Mouse (Mus musculus) gastrocnemius, adult 2 months (tissue): Measurements from ENCODE around the gene Med15. TPM values are rescaled to one million over a fixed set of nuclear protein-coding genes. Genes with fewer than 3 reads are reported as not detected.

Source experiments
- DNase-seq: peaks from one replicate; pipeline ENCODE4 v3.0.0; 2022
- H3K27ac ChIP-seq: fragments of 200-600 bp; 2 replicates; pipeline ENCODE4 v1.8.1; 2022; ENCODE audit warnings: mild to moderate bottlenecking
- H3K4me3 ChIP-seq: fragments of 200-600 bp; 2 replicates; pipeline ENCODE4 v1.8.1; 2022; ENCODE audit warnings: mild to moderate bottlenecking, moderate library complexity
- CTCF ChIP-seq: fragments of 200-600 bp; IDR thresholded peaks from 2 replicates; pipeline ENCODE4 v1.8.1; 2022; ENCODE audit warnings: antibody characterized with exemption, mild to moderate bottlenecking, moderate library complexity
- intact Hi-C: fragments of 180-260 bp; cut with DNase I; formaldehyde crosslinking; loops from one replicate; pipeline ENCODE4 v1.15.1; 2025
- total RNA-seq, 2 experiments: library from RNA; stranded (reverse); gene quantifications; 2 replicates each; pipeline ENCODE4 v1.2.3; 2021

Med15 gene
- total RNA-seq, 2 experiments from 2014 or later = 20.2 to 20.5 TPM

DNA sequence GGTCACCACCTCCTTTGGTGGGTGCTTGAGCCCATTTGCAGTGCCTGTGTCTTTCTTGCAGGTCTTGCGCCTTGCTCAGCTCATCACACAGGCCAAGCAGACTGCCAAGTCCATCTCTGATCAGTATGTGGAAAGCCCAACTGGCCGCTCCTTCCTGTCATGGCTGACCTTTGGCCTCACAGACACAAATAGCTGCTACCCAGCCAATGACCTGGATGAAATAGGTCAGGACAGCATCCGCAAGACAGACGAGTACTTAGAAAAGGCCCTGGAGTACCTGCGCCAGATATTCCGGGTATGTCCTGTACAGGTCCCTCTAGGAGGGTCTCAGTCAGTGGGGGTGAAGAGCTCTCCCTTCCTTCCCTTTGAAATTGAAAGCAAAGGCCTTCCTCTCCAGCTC is 91.4 kb downstream of the Med15 start:
- no peak for DNase-seq
- Histone ChIP-seq H3K27ac (no peak overlapping the region), H3K4me3 (no peak overlapping the region)
- TF ChIP-seq CTCF = no peak
- intact Hi-C loops = no loop called here

DNA sequence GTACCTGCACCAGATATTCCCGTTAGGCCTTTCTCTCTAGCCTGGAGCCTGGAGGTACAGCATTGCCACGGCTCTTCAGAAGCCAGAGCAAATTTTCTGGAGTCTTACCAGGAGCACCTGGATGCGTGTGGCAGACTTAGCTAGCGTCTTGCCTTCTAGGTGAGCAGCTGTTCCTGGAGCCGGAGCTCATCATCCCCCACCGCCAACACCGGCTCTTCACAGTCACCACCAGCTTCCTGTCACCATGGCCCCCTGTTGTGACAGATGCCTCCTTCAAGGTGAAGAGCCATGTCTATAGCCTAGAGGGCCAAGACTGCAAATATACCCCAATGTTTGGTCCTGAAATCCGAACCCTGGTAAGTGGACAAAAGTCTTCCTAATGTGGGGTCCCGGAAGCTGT is 92.0 kb downstream of the Med15 start:
- no peak overlapping the region for H3K27ac ChIP-seq
- intact Hi-C loops = no loop called here
- TF ChIP-seq CTCF = no peak

DNA sequence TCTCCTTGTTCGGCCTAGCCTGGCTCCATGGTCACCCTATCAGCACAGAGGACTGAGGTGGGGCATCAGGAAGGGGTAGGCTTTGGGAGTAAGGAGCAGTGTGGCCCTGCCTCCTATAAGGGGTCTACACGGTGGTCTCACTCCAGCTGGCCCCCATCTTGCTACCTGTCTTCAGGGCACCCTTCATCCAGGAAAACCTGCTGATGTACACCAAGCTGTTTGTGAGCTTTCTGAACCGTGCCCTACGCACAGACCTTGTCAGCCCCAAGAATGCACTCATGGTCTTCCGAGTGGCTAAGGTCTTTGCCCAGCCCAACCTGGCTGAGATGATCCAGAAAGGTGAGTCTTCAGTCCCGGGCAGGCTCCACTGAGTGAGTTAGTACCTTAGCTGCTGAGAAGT is 92.7 kb downstream of the Med15 start:
- no peak for TF ChIP-seq CTCF
- no peak overlapping the region for H3K4me3 ChIP-seq
- H3K27ac ChIP-seq = no peak overlapping the region
- no peak for DNase-seq
- intact Hi-C loops = no loop called here

More for the DNA sequence above, 92.0 kb downstream of the Med15 start:
- H3K4me3 ChIP-seq = no peak overlapping the region
- DNase-seq = no peak

DNA sequence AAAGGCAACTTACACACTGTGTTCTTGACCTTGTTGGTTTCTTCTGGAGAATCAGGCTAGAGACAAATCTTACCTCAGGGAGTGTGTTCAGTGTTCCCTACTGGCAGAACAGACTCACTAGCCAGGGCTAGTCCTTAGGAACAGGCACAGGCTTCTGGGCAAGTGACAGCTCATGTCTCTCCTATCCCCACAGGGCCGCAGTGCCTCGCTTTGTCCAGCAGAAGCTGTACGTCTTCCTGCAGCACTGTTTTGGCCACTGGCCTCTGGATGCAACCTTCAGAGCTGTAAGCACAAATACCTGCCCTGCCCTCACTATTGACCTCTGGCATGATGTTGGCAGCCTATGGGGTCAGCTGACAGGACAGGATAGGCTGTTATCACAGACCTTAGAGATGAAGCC is 93.6 kb downstream of the Med15 start:
- no peak for TF ChIP-seq CTCF
- no peak overlapping the region for H3K4me3 ChIP-seq
- H3K27ac ChIP-seq = no peak overlapping the region
- DNase-seq = no peak
- intact Hi-C loops = no loop called here

DNA sequence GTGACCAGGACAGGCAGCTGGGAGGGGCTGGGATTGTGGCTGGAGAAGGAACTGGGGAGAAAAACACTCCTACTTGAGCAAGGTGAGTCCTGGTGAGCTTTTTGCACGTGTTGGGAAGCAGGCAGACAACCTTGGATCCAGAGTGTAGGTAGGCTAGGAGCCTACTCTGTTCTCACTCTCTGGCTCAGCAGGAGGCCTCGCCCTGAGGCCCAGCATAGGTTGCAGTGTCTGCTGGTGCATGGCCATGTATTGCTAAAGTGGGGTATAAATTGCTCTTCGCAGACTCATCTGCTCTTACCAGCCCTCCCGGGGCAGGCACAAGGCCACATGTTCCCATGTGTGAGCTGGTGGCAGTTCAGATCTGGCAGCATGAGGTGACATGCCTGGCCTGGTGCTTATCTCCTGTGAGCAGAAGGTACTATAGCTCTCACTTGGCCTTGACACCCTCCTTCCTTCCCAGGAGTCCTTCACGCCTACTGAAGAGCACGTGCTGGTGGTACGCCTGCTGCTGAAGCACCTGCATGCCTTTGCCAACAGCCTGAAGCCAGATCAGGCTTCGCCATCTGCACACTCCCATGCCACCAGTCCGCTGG is 94.6 kb downstream of the Med15 start:
- no peak overlapping the region for H3K27ac ChIP-seq
- DNase-seq = no peak
- TF ChIP-seq CTCF = no peak
- intact Hi-C loops = no loop called here
- H3K4me3 ChIP-seq = no peak overlapping the region

DNA sequence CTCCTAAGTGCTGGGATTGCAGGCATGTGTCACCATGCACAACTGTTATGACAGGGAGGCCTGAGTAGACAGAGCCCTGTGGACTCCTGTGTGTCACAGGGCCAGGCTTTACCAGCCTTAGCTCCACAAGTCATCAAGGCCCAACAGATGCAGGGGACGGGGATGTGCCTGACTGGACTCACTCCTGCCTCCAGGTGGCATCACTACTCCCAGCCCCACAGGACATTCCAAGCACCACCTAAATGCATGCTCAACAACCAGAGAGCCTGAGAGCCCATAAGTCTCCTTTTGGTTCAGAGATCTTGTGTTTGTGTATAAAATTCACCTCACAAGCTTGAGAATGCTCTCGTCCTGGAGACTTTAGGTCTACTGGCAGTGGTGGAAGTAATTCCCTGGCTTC is 95.1 kb downstream of the Med15 start:
- peak; percentile 20; the same call in 1 of the 2 replicates for TF ChIP-seq CTCF
- intact Hi-C loops = no loop called here
- DNase-seq = no peak
- no peak overlapping the region for H3K4me3 ChIP-seq
- no peak overlapping the region for H3K27ac ChIP-seq

DNA sequence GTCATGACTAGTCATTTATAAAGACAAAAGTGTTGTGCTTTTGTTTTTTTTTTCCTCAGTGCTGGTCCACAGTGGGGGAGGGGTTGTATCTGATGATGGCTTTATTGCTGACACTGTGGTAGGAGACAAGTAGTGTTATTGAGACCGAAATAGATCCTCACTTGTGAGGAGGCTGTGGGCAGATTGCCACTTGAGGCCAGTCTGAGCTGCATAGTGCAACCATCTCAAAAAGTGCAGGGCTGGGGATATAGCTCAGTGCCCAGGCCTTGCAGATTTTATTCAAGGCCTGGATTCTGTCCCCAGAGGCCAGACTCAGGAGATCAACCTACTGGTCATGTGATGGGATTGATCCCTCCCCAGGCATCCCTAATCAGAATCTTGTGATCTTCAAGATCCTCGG is 95.8 kb downstream of the Med15 start:
- H3K4me3 ChIP-seq = no peak overlapping the region
- TF ChIP-seq CTCF = no peak
- H3K27ac ChIP-seq = no peak overlapping the region
- intact Hi-C loops = no loop called here
- no peak for DNase-seq

DNA sequence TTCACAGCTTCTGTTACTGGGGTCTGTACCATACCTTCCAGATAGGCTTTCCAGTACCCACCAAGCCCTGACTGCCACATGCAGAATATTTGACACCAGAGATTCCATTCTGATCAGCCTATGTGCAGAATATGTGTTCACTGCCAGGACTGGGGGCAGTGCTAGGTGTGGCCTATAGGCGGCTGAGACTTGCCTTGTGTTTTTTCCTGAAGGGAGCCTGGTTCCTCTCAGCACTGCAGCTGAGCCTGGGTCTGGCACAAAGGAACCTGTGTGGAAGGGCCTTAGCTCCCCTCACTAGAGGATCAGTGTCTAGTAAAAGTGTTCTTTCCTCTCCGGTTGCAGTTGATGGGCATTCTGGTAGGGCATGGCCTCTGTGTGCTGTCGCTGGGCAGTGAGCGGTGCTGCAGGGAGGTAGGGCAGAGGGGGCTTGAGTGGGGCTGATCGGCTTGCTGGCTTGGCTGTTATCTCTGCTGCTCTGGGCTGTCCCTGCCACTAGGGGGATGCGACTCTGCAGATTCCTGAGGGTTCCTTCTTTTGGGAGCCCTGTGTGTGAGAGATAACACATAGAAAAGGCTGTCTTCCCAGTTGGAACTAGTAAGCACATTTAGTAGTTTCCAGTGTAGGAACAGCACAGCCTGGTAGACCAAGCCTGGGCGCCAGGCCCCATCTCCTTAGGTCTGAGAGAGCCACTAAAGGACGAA is 99.1 kb downstream of the Med15 start:
- Histone ChIP-seq H3K27ac (no peak overlapping the region), H3K4me3 (no peak overlapping the region)
- intact Hi-C loops = no loop called here
- DNase-seq = no peak
- no peak for TF ChIP-seq CTCF

DNA sequence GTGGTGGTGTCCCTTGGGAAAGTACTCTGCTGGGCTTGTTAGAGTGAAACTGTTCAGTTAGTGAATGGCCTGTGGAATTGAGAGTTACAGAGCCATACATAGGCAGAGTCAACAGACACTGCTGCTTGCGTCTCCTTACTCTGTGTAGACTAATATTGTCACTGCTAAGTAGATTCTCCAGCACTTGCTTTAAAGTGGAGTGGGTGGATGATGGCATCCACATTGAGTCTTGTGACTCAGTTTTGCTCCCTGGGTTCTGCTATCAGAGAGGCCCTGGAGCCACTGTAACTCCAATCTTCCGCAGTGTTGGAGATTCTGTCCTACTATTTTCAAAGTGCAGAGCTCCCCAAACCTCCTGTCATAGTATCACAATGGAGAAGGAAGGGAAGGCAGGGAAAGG is 100.1 kb downstream of the Med15 start:
- no peak overlapping the region for H3K4me3 ChIP-seq
- intact Hi-C loops = no loop called here
- no peak overlapping the region for H3K27ac ChIP-seq
- DNase-seq = no peak
- TF ChIP-seq CTCF = no peak

DNA sequence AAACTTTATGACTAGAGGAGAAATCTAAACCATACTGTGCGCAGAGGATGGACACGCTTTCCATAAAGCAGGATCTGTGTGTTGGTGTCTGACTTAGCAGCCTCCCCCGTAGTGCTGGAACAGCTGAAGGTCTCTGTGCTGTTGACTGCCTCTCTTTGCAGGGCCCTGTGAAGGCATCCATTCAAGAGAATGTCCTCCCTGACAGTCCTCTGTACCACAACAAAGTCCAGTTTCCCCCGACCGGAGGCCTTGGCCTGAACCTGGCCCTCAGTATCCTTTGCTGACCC is 106.5 kb downstream of the Med15 start:
- no peak for TF ChIP-seq CTCF
- H3K4me3 ChIP-seq = no peak overlapping the region
- no peak overlapping the region for H3K27ac ChIP-seq
- DNase-seq = no peak
- intact Hi-C loops = no loop called here

DNA sequence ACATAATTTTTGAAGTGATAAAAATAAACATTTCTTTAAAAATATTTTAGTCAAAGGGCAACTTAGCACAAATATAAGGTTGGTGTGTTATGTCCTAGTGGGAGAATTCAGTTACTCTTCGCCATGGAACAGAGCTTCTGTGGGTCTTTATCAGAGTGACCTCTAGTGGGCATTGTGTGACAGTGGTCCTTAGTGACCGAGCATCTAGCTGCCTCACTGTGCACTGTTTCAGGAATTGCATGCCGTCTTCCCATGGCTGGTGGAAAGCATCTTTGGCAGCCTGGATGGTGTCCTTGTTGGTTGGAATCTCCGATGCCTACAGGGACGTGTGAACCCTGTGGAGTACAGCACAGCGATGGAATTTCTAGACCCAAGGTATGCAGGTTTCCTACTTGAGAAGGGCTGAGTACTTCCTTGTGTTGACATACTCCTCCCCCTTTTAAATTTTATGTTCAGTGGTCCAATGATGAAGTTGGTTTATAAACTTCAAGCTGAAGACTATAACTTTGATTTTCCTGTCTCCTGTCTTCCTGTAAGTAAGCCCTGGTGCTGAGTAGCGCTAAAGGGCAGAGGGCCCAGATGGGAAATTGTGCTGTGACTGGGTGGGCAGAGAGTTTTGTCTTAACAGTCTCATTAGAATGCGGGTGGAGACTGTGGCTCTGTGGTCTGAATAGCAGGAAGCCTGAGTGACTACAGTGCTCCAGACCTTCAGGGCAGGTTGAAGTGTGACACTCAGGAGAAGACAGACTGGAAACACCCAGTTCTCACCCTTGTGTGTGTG is 107.0 kb downstream of the Med15 start:
- H3K27ac ChIP-seq = no peak overlapping the region
- intact Hi-C loops = no loop called here
- peak; percentile 70 for TF ChIP-seq CTCF

DNA sequence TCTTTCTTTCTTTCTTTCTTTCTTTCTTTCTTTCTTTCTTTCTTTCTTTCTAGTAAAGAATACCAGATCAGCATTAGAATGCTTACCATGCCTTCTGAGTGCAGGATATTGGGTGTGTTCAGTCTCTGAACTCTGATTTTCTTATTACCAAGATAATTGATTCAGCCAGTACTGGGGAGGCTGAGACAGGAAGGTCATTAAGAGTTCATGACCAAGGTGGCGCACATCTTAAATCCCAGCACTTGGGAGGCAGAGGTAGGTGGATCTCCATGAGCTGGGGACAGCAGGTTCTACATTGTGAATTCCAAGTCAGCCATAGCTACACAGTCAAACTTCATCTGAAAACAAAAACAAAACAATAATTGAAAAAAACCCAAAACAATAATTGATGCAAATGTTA is 110.8 kb downstream of the Med15 start:
- Histone ChIP-seq H3K4me3 (no peak overlapping the region), H3K27ac (no peak overlapping the region)
- no peak for DNase-seq
- TF ChIP-seq CTCF = no peak
- intact Hi-C loops = no loop called here

More for the DNA sequence above, 107.0 kb downstream of the Med15 start:
- no peak for DNase-seq
- no peak overlapping the region for H3K4me3 ChIP-seq
